Mouse (Mus musculus) gastrocnemius, postnatal 10 days (tissue): ENCODE measurements around the gene Mrpl27. TPM values are rescaled to one million over a fixed set of nuclear protein-coding genes. Genes with fewer than 3 reads are reported as not detected.
"Not testable (repeated sequence)": the region's sequence is repeated elsewhere in the genome, so short reads cannot be mapped to it uniquely, and the experiment has no call there.

Experiments
- DNase-seq: peaks from one replicate; pipeline ENCODE4 v3.0.0; 2021; ENCODE audit warnings: mixed read lengths
- long read RNA-seq, 2 experiments: library from polyadenylated mRNA; stranded (forward); transcript quantifications; one replicate each; pipeline ENCODE4 v2.0.0; 2021
- total RNA-seq, 2 experiments: library from RNA; stranded (reverse); gene quantifications; 2 replicates each; pipeline ENCODE4 v1.2.3; 2021

Gene Mrpl27
- 10 to 100 TPM; 50.2 to 63.1 TPM for total RNA-seq
- long read RNA-seq, experiment 1, transcript Mrpl27-201 (4 exons, 756 nt), result major isoform, 27 of 30 reads
- long read RNA-seq, experiment 1, partial matches to known transcripts, result 1 of 30 reads
- long read RNA-seq, experiment 1, other reads (novel, unspliced or antisense), result 1 of 30 reads
- long read RNA-seq, experiment 2, transcript Mrpl27-201 (4 exons, 756 nt), result major isoform, 35 of 37 reads
- long read RNA-seq, experiment 2, partial matches to known transcripts, result 0 of 37 reads
- long read RNA-seq, experiment 2, other reads (novel, unspliced or antisense), result 2 of 37 reads

- DNase-seq, result peak; percentile 87
Observed at GRCm38 (mm10) chr11:94653663-94654436, at the start of gene Mrpl27, which contains the start of gene Eme1. Mrpl27 (plus strand) TSS chr11:94653767. Eme1 (minus strand) TSS chr11:94653964.

- DNase-seq, result no peak
Observed at GRCm38 (mm10) chr11:94610744-94611740, 42.5 kb upstream of the Mrpl27 start.

GRCm38 (mm10) chr11:94614603-94615002, 39.0 kb upstream of the Mrpl27 start:
- DNase-seq, result no peak

- no peak for DNase-seq
Observed at GRCm38 (mm10) chr11:94615494-94615893, 38.1 kb upstream of the Mrpl27 start.

- DNase-seq, result no peak
Observed at GRCm38 (mm10) chr11:94617646-94618045, 35.9 kb upstream of the Mrpl27 start.

GRCm38 (mm10) chr11:94620766-94621457, 32.7 kb upstream of the Mrpl27 start:
- no peak for DNase-seq

- no peak for DNase-seq
Observed at GRCm38 (mm10) chr11:94621458-94621852, 32.1 kb upstream of the Mrpl27 start.

GRCm38 (mm10) chr11:94622162-94622561, 31.4 kb upstream of the Mrpl27 start:
- no peak for DNase-seq

GRCm38 (mm10) chr11:94629199-94629883, 24.2 kb upstream of the Mrpl27 start, which contains the start of gene Lrrc59:
Lrrc59 (plus strand) TSS chr11:94629767.
- DNase-seq, result peak; percentile 97

GRCm38 (mm10) chr11:94629884-94630198, 23.7 kb upstream of the Mrpl27 start:
- no peak for DNase-seq

GRCm38 (mm10) chr11:94630199-94631011, 23.2 kb upstream of the Mrpl27 start:
- peak; percentile 36 for DNase-seq

GRCm38 (mm10) chr11:94631969-94632368, 21.6 kb upstream of the Mrpl27 start:
- no peak for DNase-seq

GRCm38 (mm10) chr11:94632988-94633387, 20.6 kb upstream of the Mrpl27 start:
- no peak for DNase-seq

GRCm38 (mm10) chr11:94634431-94634830, 19.1 kb upstream of the Mrpl27 start:
- no peak for DNase-seq

GRCm38 (mm10) chr11:94644461-94645219, 8.9 kb upstream of the Mrpl27 start:
- DNase-seq, result no peak

GRCm38 (mm10) chr11:94646457-94646856, 7.1 kb upstream of the Mrpl27 start:
- DNase-seq, result no peak

GRCm38 (mm10) chr11:94651241-94651640, 2.3 kb upstream of the Mrpl27 start:
- not testable (repeated sequence) for DNase-seq

- DNase-seq, result no peak
Observed at GRCm38 (mm10) chr11:94652973-94653372, 594 bp upstream of the Mrpl27 start.

- DNase-seq, result no peak
Observed at GRCm38 (mm10) chr11:94661344-94661743, 7.8 kb downstream of the Mrpl27 start.
